Mouse (Mus musculus) liver, embryonic 14.5 days (tissue): ENCODE results near the gene Arhgap10. TPM values are rescaled to one million over a fixed set of nuclear protein-coding genes. Genes with fewer than 3 reads are reported as not detected.

Experiments
- ATAC-seq: fragments of 200-750 bp; cut with Nextera tagmentation; 2 replicates; pipeline ENCODE4 v1.8.0; 2017; ENCODE audit warnings: moderate number of reproducible peaks, mild to moderate bottlenecking, moderate library complexity; ENCODE audit not compliant: insufficient read depth
- DNase-seq, 3 experiments: peaks; one replicate each; pipeline ENCODE4 v3.0.0-alpha.2; 2012 to 2013; ENCODE audit warnings: low read depth in 3 of 3, low spot score in 3 of 3
- H3K27ac ChIP-seq: fragments of 300-500 bp; sonication (generic); 2 replicates; pipeline ENCODE4 v1.5.1; 2014; ENCODE audit warnings: moderate library complexity, mild to moderate bottlenecking, control low read depth, inconsistent platforms
- H3K27me3 ChIP-seq: fragments of 300-500 bp; sonication (generic); 2 replicates; pipeline ENCODE4 v1.6.1; 2014; ENCODE audit warnings: mild to moderate bottlenecking, low read length, moderate library complexity; ENCODE audit not compliant: control insufficient read depth, insufficient read depth
- H3K36me3 ChIP-seq: fragments of 300-500 bp; sonication (generic); replicated peaks from 2 replicates; pipeline ENCODE4 v1.6.1; 2014; ENCODE audit warnings: low read depth; ENCODE audit not compliant: control insufficient read depth, insufficient read depth
- H3K4me1 ChIP-seq, 2 experiments: fragments of 200-500 bp in 1 of 2; fragments of 300-500 bp in 1 of 2; sonication (generic) in 1 of 2; replicated peaks; 2 replicates each; pipeline ENCODE4 v1.6.1; 2012 to 2014; ENCODE audit warnings: antibody characterized with exemption in 1 of 2, inconsistent platforms in 1 of 2, low read length in 1 of 2; ENCODE audit not compliant: control insufficient read depth in 2 of 2, insufficient read depth in 2 of 2
- H3K4me2 ChIP-seq: fragments of 300-500 bp; sonication (generic); 2 replicates; pipeline ENCODE4 v1.6.1; 2014; ENCODE audit warnings: low read depth, mild to moderate bottlenecking, control low read depth, moderate library complexity
- H3K4me3 ChIP-seq, 2 experiments: fragments of 200-500 bp in 1 of 2; fragments of 300-500 bp in 1 of 2; sonication (generic) in 1 of 2; 2 replicates each; pipeline ENCODE4 v1.5.1; 2012 to 2014; ENCODE audit warnings: low read depth in 2 of 2, low read length in 2 of 2, mild to moderate bottlenecking in 2 of 2, control low read depth in 1 of 2, inconsistent platforms in 1 of 2, moderate library complexity in 1 of 2; ENCODE audit not compliant: insufficient read depth in 1 of 2
- H3K9ac ChIP-seq: fragments of 300-500 bp; sonication (generic); replicated peaks from 2 replicates; pipeline ENCODE4 v1.6.1; 2014; ENCODE audit warnings: mild to moderate bottlenecking, control low read depth, moderate library complexity
- H3K9me3 ChIP-seq: fragments of 300-500 bp; sonication (generic); 2 replicates; pipeline ENCODE4 v1.6.1; 2016; ENCODE audit warnings: low read length, mixed read lengths; ENCODE audit not compliant: control insufficient read depth
- CTCF ChIP-seq: IDR thresholded peaks from 2 replicates; pipeline ENCODE4 v1.5.1; 2016; ENCODE audit warnings: antibody characterized with exemption, low read depth, control low read depth
- EP300 ChIP-seq: IDR thresholded peaks from 2 replicates; pipeline ENCODE4 v1.6.1; 2016; ENCODE audit warnings: antibody characterized with exemption, low read depth
- WGBS: fragments of 180-500 bp; shearing (Covaris S2); extraction: QIAGEN DNeasy Blood & Tissue Kit; methylation state at CpG from one replicate; pipeline ENCODE4 v1.1.7; 2014; ENCODE audit not compliant: insufficient replicate concordance; 5-methylcytosine and 5-hydroxymethylcytosine counted together
- polyA plus RNA-seq, 2 experiments: library from polyadenylated mRNA; depleted of rRNA in 1 of 2; stranded (reverse) in 1 of 2; unstranded in 1 of 2; fragments of >200 nt; fragmentation: Nextera tagmentation in 1 of 2; extraction: Ambion mirVana in 1 of 2; gene quantifications; 2 replicates each; pipeline versions ENCODE4 v1.2.1 to v1.2.3; 2012 to 2014

The Arhgap10 gene
- polyA plus RNA-seq, 2 experiments = 4.6 TPM

DNA sequence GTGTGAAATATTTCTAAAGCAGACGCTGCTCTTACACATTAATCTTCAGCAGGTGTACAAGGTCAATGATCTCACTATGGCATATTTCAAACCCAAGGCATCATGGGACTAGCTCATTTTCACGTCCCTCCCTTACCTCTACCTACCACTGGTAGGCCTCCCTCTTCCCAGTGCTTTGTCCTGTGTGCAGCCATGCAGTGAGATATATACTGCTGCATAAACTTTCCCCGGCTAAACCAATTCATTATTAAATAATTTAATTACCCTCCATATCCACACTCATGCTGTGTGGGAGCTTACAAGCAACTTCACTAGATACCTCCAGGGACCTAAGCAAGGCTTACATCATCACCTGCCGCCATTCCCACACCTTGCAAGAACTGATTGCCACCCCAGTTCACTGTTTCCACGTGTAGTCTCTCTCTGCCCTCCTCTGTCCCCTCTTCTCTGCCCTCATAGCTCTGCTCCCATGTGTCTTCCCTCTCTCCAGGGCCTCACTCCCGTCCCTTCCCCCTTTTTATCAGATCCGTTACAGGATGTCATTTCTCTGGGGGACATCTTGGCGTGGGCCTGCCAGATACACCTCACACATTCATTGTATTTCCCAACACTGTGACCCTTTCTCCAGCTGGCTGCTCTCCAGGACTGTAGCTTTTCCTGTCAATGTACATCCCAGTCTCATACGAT is 79.8 kb downstream of the Arhgap10 start:
- WGBS = 45% methylated on average over 9 of the region's 9 CpGs
- Histone ChIP-seq H3K4me2 (no peak overlapping the region), H3K4me1 (peaks cover 0 to 6% of the 10 kb centered on the region in 2 experiments; a peak in 2 of 4 replicates), H3K9me3 (no peaks in the 10 kb centered on the region), H3K4me3 (no peak overlapping the region), H3K9ac (no peak overlapping the region), H3K36me3 (no peaks in the 10 kb centered on the region), H3K27me3 (no peaks in the 10 kb centered on the region), H3K27ac (no peak overlapping the region)
- no peak for DNase-seq
- 0 out of 2 replicates have a peak, but pooled peaks have one; percentile 21 for ATAC-seq
- TF ChIP-seq EP300 = no peak
- no peak for TF ChIP-seq CTCF

DNA sequence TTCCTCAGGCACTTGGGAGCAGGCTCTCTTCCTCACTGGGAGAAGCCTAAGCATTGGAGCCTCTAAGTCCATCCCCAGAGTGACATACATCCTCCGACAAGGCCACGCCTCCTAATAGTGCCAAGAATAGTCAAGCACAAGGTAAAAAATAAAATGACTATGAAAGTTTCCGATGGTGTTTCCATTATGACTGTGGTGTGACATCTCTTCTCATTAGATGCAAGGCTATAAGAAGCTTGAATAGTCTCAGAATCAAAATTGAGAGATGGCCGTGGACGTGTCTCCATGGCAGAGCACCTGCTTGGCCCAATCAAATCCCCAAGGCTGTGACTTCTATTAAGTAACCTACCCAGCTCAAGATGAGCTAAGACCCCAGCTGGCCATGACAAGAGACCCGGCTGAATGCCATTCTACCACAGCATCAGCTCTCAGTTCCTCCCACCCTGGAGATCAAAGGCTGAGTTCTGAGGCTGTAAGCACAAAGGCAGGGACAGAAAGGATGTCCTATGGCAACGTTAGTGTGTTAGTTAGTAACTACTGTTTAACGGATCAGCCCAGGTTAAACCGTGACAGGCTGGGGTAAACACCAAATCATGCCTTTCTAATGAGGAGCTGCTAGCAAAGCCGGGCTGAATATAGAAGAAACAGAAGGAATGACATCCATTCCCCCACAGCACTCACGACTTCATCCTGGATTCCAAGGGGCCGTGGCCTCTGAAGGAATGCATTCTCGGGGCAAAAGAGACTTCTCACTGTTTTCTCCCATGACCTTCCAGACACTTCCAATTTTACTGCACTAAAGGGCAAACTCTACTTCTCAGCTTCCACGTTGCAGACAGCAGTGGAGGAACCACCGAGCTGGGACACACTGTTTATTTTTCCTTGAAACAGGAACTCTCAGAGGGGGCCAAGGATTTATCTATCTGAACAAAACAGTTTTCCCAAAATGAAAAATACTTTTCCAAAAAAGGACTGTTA is 81.5 kb downstream of the Arhgap10 start:
- H3K36me3 ChIP-seq = no peaks in the 10 kb centered on the region
- peaks cover 0 to 3% of the 10 kb centered on the region in 2 experiments; a peak in 2 of 4 replicates for H3K4me1 ChIP-seq
- 61% methylated on average over 15 of the region's 15 CpGs for WGBS
- no peak overlapping the region for H3K27ac ChIP-seq
- no peak overlapping the region for H3K4me2 ChIP-seq
- no peak overlapping the region for H3K9ac ChIP-seq
- H3K9me3 ChIP-seq = no peaks in the 10 kb centered on the region
- H3K4me3 ChIP-seq = no peak overlapping the region
- TF ChIP-seq EP300 (no peak), CTCF (no peak)
- no peaks in the 10 kb centered on the region for H3K27me3 ChIP-seq
- DNase-seq (no peak), ATAC-seq (no peak)

DNA sequence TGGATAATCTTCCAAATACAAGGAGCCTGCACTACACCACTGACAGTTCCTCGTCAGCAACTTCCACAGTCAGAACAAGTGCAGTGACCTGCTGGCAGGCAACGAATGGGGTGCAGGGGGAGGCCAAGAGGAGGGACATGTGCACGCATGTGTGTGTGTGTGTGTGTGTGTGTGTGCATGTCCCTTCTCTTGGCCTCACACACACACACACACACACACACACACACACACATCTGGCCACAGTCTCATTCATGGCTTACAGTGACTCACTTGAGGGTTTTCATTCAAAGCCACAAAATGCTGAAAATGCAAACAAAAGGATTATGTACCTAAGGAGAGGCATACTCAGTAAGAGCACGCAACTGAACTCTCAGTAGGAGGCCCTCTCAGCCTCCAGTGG is 84.5 kb downstream of the Arhgap10 start:
- Histone ChIP-seq H3K4me2 (no peak overlapping the region), H3K27me3 (no peaks in the 10 kb centered on the region), H3K4me3 (no peak overlapping the region), H3K4me1 (peaks cover 0 to 5% of the 10 kb centered on the region in 2 experiments; a peak in 2 of 4 replicates), H3K27ac (no peak overlapping the region), H3K36me3 (no peaks in the 10 kb centered on the region), H3K9ac (no peak overlapping the region), H3K9me3 (no peaks in the 10 kb centered on the region)
- TF ChIP-seq CTCF = no peak
- TF ChIP-seq EP300 = no peak
- DNase-seq (no peak), ATAC-seq (no peak)
- 52% methylated on average over 4 of the region's 4 CpGs for WGBS

DNA sequence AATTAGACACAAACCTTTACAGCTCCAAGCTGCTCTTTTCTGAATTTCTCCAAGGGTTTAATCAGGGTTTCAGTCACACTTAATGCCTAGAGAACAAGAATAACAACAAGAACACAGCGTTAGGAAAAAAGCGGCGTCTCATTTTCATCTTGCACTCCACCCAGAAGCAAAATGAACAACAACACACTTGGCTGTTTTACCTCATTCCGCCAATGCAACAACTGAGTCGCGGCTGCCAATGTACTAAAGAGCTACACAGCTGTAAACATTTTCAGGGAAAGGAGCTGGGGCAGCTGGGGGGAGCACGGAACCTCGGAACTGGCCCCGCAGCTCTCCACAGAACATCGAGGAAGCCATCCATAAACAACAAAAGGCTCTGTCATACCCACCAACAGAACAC is 85.0 kb downstream of the Arhgap10 start:
- H3K27ac ChIP-seq = no peak overlapping the region
- H3K4me2 ChIP-seq = no peak overlapping the region
- H3K9me3 ChIP-seq = no peaks in the 10 kb centered on the region
- no peaks in the 10 kb centered on the region for H3K27me3 ChIP-seq
- DNase-seq = no peak
- H3K9ac ChIP-seq = no peak overlapping the region
- 75% methylated on average over 10 of the region's 10 CpGs for WGBS
- no peaks in the 10 kb centered on the region for H3K36me3 ChIP-seq
- H3K4me1 ChIP-seq = peaks cover 0 to 3% of the 10 kb centered on the region in 2 experiments; a peak in 2 of 4 replicates
- no peak overlapping the region for H3K4me3 ChIP-seq
- TF ChIP-seq CTCF (no peak), EP300 (no peak)
- no peak for ATAC-seq

DNA sequence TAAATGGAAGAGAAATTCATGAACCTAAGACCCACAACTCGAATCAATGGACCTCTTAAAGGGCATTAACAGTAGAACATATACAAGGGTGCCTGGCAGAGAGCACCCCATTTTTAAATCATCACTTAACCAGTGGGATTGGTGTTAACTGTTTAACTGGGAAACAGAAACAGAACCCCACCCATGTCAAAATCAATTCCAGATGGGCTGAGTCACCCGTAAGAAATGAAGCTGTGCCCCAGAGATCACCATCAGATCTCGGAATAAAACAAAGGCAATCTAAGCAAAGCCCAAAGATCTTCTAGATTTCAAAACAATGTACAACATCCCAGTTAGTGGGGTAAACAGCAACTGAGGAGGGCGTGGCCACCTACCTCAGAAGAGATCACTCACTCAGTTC is 89.3 kb downstream of the Arhgap10 start:
- Histone ChIP-seq H3K9ac (no peak overlapping the region), H3K27ac (no peak overlapping the region), H3K4me3 (no peak overlapping the region), H3K4me1 (peaks cover under 1 to 7% of the 10 kb centered on the region in 2 experiments; a peak in 3 of 4 replicates), H3K36me3 (no peaks in the 10 kb centered on the region), H3K9me3 (no peaks in the 10 kb centered on the region), H3K27me3 (no peaks in the 10 kb centered on the region), H3K4me2 (no peak overlapping the region)
- ATAC-seq = no peak
- DNase-seq = no peak
- WGBS = 54% methylated on average over 4 of the region's 4 CpGs
- TF ChIP-seq EP300 (no peak), CTCF (no peak)
